Mouse (Mus musculus) ES-Bruce4 (cell line): ENCODE results near the gene Trpc5os. TPM values are rescaled to one million over a fixed set of nuclear protein-coding genes. Genes with fewer than 3 reads are reported as not detected.

ENCODE experiments used
- H3K27ac ChIP-seq: 2 replicates; pipeline ENCODE4 v1.5.1; 2012; ENCODE audit warnings: low read length, inconsistent platforms; ENCODE audit not compliant: insufficient read depth
- H3K27me3 ChIP-seq: 2 replicates; pipeline ENCODE4 v1.6.1; 2012; ENCODE audit warnings: mild to moderate bottlenecking, low read length, inconsistent platforms; ENCODE audit not compliant: control insufficient read depth, poor library complexity, insufficient read depth, severe bottlenecking
- H3K36me3 ChIP-seq: 2 replicates; pipeline ENCODE4 v1.6.1; 2012; ENCODE audit warnings: inconsistent platforms, mild to moderate bottlenecking, low read length, moderate library complexity; ENCODE audit not compliant: control insufficient read depth, poor library complexity, insufficient read depth, severe bottlenecking
- H3K4me1 ChIP-seq: one replicate; pipeline ENCODE4 v1.8.1; 2011; ENCODE audit warnings: low read length; ENCODE audit not compliant: control insufficient read depth, insufficient read depth
- H3K4me3 ChIP-seq: 2 replicates; pipeline ENCODE4 v1.5.1; 2011; ENCODE audit warnings: low read depth, mild to moderate bottlenecking, low read length
- H3K9ac ChIP-seq: 2 replicates; pipeline ENCODE4 v1.6.1; 2012; ENCODE audit warnings: low read depth, mild to moderate bottlenecking, inconsistent platforms; ENCODE audit not compliant: poor library complexity, severe bottlenecking
- H3K9me3 ChIP-seq: replicated peaks from 2 replicates; pipeline ENCODE4 v1.6.1; 2012; ENCODE audit warnings: mild to moderate bottlenecking, low read length, inconsistent platforms; ENCODE audit not compliant: control insufficient read depth, poor library complexity, insufficient read depth, severe bottlenecking
- CTCF ChIP-seq: IDR thresholded peaks from one replicate; pipeline ENCODE4 v1.8.1; 2011; ENCODE audit warnings: low read depth, low read length
- EP300 ChIP-seq: IDR thresholded peaks from 2 replicates; pipeline ENCODE4 v1.6.1; 2011; ENCODE audit warnings: low read depth, low read length; ENCODE audit not compliant: insufficient read depth
- POLR2A ChIP-seq: IDR thresholded peaks from one replicate; pipeline ENCODE4 v1.8.1; 2011; ENCODE audit warnings: low read length; ENCODE audit not compliant: insufficient read depth
- polyA plus RNA-seq: library from polyadenylated mRNA; stranded (reverse); fragments of >200 nt; gene quantifications from 2 replicates; pipeline ENCODE4 v1.2.4, GENCODE M21; 2011; ENCODE audit warnings: low read depth; ENCODE audit not compliant: missing spikeins, insufficient read depth, insufficient read length

Gene Trpc5os
- 0.28 and 0.50 TPM in 2 replicates for polyA plus RNA-seq

DNA sequence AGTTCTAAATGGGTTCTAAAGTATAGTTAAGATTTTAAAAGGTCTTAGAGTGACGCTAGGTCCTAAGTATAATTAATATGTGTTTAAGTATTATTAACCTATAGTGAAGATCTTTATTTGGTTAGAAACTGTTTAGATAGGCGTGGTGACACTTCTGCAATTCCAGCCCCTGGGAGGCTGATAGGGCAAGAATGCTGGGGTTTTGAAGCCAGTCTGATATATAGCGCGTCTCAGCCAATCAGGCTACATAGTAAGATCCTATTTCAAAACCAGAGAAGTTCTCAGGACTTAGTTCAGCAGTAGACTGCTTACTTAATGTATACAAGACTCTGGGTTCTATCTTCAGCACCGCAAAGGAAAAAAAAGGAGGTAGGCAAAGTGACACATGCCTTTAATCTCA lies at the start of gene Trpc5os:
TSS of gene Trpc5os (plus strand) at position 301 of the 400 bp plus-strand sequence.
- TF ChIP-seq EP300 (no peak), CTCF (no peak), POLR2A (no peak)
- Histone ChIP-seq H3K4me1 (no peaks in the 10 kb centered on the region), H3K36me3 (no peaks in the 10 kb centered on the region), H3K9me3 (no peaks in the 10 kb centered on the region), H3K4me3 (no peak within 1 kb of the TSS), H3K9ac (no peak within 1 kb of the TSS), H3K27ac (no peak within 1 kb of the TSS), H3K27me3 (no peaks in the 10 kb centered on the region)

GRCm38 (mm10) chrX:144408036-144408435 lies 48.3 kb upstream of the Trpc5os start:
- no peaks in the 10 kb centered on the region for H3K27me3 ChIP-seq
- H3K4me3 ChIP-seq: no peak overlapping the region
- H3K4me1 ChIP-seq: no peaks in the 10 kb centered on the region
- no peak overlapping the region for H3K9ac ChIP-seq
- H3K27ac ChIP-seq: no peak overlapping the region
- TF ChIP-seq POLR2A (no peak), EP300 (no peak), CTCF (no peak)
- no peaks in the 10 kb centered on the region for H3K9me3 ChIP-seq
- H3K36me3 ChIP-seq: no peaks in the 10 kb centered on the region

- Histone ChIP-seq H3K4me3 (no peak overlapping the region), H3K4me1 (no peaks in the 10 kb centered on the region), H3K9ac (no peak overlapping the region), H3K36me3 (no peaks in the 10 kb centered on the region), H3K27ac (no peak overlapping the region), H3K9me3 (no peaks in the 10 kb centered on the region), H3K27me3 (no peaks in the 10 kb centered on the region)
- no peak for TF ChIP-seq EP300
- TF ChIP-seq CTCF: no peak
- TF ChIP-seq POLR2A: no peak
Measured at GRCm38 (mm10) chrX:144420259-144420658, 36.1 kb upstream of the Trpc5os start.

DNA sequence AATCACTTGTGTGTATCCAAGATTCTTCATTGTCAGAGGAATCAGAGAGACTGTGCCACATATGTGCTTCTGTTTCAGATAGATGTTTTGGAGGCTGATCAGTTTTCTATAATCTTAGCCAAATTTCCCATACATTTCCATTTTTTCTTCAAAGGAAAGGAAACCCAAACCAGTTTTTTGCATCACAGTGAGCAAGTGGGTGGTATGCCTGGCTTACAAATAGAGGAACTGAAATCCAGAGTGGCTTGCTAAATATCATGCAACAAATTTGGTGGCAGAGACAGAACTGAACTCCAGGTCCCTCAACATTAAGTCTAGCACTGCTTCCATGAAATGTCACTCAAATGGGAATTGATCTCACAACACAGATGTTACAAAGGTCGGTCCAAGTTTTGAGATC lies 35.3 kb upstream of the Trpc5os start:
- Histone ChIP-seq H3K4me3 (no peak overlapping the region), H3K9ac (no peak overlapping the region), H3K27me3 (no peaks in the 10 kb centered on the region), H3K4me1 (no peaks in the 10 kb centered on the region), H3K9me3 (no peaks in the 10 kb centered on the region), H3K36me3 (no peaks in the 10 kb centered on the region), H3K27ac (no peak overlapping the region)
- TF ChIP-seq CTCF (no peak), EP300 (no peak), POLR2A (no peak)

- H3K4me1 ChIP-seq: no peaks in the 10 kb centered on the region
- H3K9ac ChIP-seq: no peak overlapping the region
- H3K9me3 ChIP-seq: no peaks in the 10 kb centered on the region
- TF ChIP-seq EP300: no peak
- no peak for TF ChIP-seq POLR2A
- no peak for TF ChIP-seq CTCF
- H3K27me3 ChIP-seq: no peaks in the 10 kb centered on the region
- H3K36me3 ChIP-seq: no peaks in the 10 kb centered on the region
- no peak overlapping the region for H3K27ac ChIP-seq
- no peak overlapping the region for H3K4me3 ChIP-seq
Measured at GRCm38 (mm10) chrX:144423848-144424247, 32.5 kb upstream of the Trpc5os start.

DNA sequence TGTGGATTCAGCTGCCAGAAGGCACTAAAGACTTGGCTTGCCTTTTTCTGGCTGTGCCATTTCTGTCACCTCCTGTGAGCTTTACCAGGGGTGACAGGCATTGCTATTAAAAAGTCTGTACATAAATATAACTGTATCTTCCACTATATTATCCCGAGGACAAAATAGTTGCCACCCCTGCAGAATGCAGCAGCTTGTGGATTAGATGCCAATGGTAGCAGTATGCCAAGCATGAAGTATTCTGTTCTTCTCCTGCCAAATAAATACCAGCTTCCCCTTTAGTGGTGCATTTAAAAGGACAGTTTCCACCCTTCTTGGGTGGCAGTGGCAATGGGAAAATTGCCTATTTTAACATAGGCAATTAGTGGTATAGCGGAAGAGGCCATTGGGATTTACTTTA lies 8.0 kb downstream of the Trpc5os start:
- Histone ChIP-seq H3K36me3 (no peaks in the 10 kb centered on the region), H3K27ac (no peak overlapping the region), H3K9me3 (no peaks in the 10 kb centered on the region), H3K9ac (no peak overlapping the region), H3K4me3 (no peak overlapping the region), H3K4me1 (no peaks in the 10 kb centered on the region), H3K27me3 (no peaks in the 10 kb centered on the region)
- TF ChIP-seq POLR2A (no peak), CTCF (no peak)
